Mouse (Mus musculus) gastrocnemius, postnatal 14 days (tissue): ENCODE results near the gene Clstn2. TPM values are rescaled to one million over a fixed set of nuclear protein-coding genes. Genes with fewer than 3 reads are reported as not detected.

ENCODE experiments used
- DNase-seq: peaks from one replicate; pipeline ENCODE4 v3.0.0; 2021; ENCODE audit warnings: mixed read lengths
- intact Hi-C: fragments of 180-260 bp; cut with DNase I; formaldehyde crosslinking; loops from one replicate; pipeline ENCODE4 v1.15.1; 2025; ENCODE audit warnings: low total_unique reads
- total RNA-seq, 2 experiments: library from RNA; stranded (reverse); gene quantifications; 2 replicates each; pipeline ENCODE4 v1.2.3; 2021

Clstn2 gene
- total RNA-seq, 2 experiments from 2014 or later: 2.6 to 2.7 TPM

GRCm38 (mm10) chr9:97629180-97629579 lies 403.8 kb downstream of the Clstn2 start:
- intact Hi-C loops: no loop called here
- DNase-seq: no peak

GRCm38 (mm10) chr9:97628361-97628908 lies 404.5 kb downstream of the Clstn2 start:
- intact Hi-C loops: no loop called here
- no peak for DNase-seq

- intact Hi-C loops: no loop called here
Observed at GRCm38 (mm10) chr9:97627916-97628315, 405.1 kb downstream of the Clstn2 start.

GRCm38 (mm10) chr9:97610566-97610965 lies 422.4 kb downstream of the Clstn2 start:
- no peak for DNase-seq
- intact Hi-C loops: no loop called here

More at GRCm38 (mm10) chr9:97627916-97628315, 405.1 kb downstream of the Clstn2 start:
- no peak for DNase-seq

- no peak for DNase-seq
- intact Hi-C loops: no loop called here
Observed at GRCm38 (mm10) chr9:97603729-97604128, 429.3 kb downstream of the Clstn2 start.

- no peak for DNase-seq
- intact Hi-C loops: no loop called here
Observed at GRCm38 (mm10) chr9:97602476-97602875, 430.5 kb downstream of the Clstn2 start.

GRCm38 (mm10) chr9:97599006-97599405 lies 434.0 kb downstream of the Clstn2 start:
- DNase-seq: no peak
- intact Hi-C loops: no loop called here

GRCm38 (mm10) chr9:97590712-97591111 lies 442.3 kb downstream of the Clstn2 start:
- intact Hi-C loops: no loop called here
- no peak for DNase-seq

- intact Hi-C loops: no loop called here
- DNase-seq: peak; percentile 12
Observed at GRCm38 (mm10) chr9:97570881-97571280, 462.1 kb downstream of the Clstn2 start.

- intact Hi-C loops: no loop called here
Observed at GRCm38 (mm10) chr9:97563121-97563520, 469.9 kb downstream of the Clstn2 start.

GRCm38 (mm10) chr9:97544359-97544758 lies 488.6 kb downstream of the Clstn2 start:
- intact Hi-C loops: no loop called here

More at GRCm38 (mm10) chr9:97563121-97563520, 469.9 kb downstream of the Clstn2 start:
- no peak for DNase-seq

GRCm38 (mm10) chr9:97541419-97541818 lies 491.6 kb downstream of the Clstn2 start:
- intact Hi-C loops: no loop called here
- no peak for DNase-seq

More at GRCm38 (mm10) chr9:97544359-97544758, 488.6 kb downstream of the Clstn2 start:
- no peak for DNase-seq

GRCm38 (mm10) chr9:97538075-97538779 lies 494.8 kb downstream of the Clstn2 start:
- peak; percentile 32 for DNase-seq
- intact Hi-C loops: no loop called here

GRCm38 (mm10) chr9:97534196-97534595 lies 498.8 kb downstream of the Clstn2 start:
- DNase-seq: no peak
- intact Hi-C loops: no loop called here

GRCm38 (mm10) chr9:97533306-97533705 lies 499.7 kb downstream of the Clstn2 start:
- no peak for DNase-seq
- intact Hi-C loops: no loop called here

- DNase-seq: no peak
- intact Hi-C loops: no loop called here
Observed at GRCm38 (mm10) chr9:97532536-97532935, 500.4 kb downstream of the Clstn2 start.

GRCm38 (mm10) chr9:97527926-97528325 lies 505.1 kb downstream of the Clstn2 start:
- no peak for DNase-seq
- intact Hi-C loops: no loop called here

- intact Hi-C loops: no loop called here
- DNase-seq: peak; percentile 6
Observed at GRCm38 (mm10) chr9:97527276-97527675, 505.7 kb downstream of the Clstn2 start.

GRCm38 (mm10) chr9:97525563-97525962 lies 507.4 kb downstream of the Clstn2 start:
- no peak for DNase-seq
- intact Hi-C loops: no loop called here

- intact Hi-C loops: no loop called here
Observed at GRCm38 (mm10) chr9:97524861-97525260, 508.1 kb downstream of the Clstn2 start.

GRCm38 (mm10) chr9:97520771-97521170 lies 512.2 kb downstream of the Clstn2 start:
- DNase-seq: no peak
- intact Hi-C loops: no loop called here

More at GRCm38 (mm10) chr9:97524861-97525260, 508.1 kb downstream of the Clstn2 start:
- no peak for DNase-seq
